9 mouse cellular contexts compared by ENCODE assay signal in genomic region chr7:83886366-83887129, GRCm38 (mm10). TPM values are rescaled to one million over a fixed set of nuclear protein-coding genes. Genes with fewer than 3 reads are reported as not detected.
DNase-seq lines count a peak whose midpoint lies in the region; ATAC-seq and TF ChIP-seq lines count a peak whose summit lies in the region.
"Had no signal": no experiment of that assay in that cellular context is flagged by ENCODE, and none has a peak within 500 bp of the region (broad histone marks: within the 10 kb centered on the region; RNA-seq: fewer than 3 reads in every experiment).

No protein-coding gene starts in this region.

- WGBS in intestine, embryonic 16.5 days = 95% methylated on average over 6 of the region's 6 CpGs
- 91% methylated on average over 6 of the region's 6 CpGs for WGBS in intestine, embryonic 15.5 days
- 85% methylated on average over 6 of the region's 6 CpGs for WGBS in liver, postnatal 0 days (ENCODE audit: insufficient replicate concordance)

- H3K9ac ChIP-seq in intestine, embryonic 16.5 days (ENCODE audit: low read depth, low read length) = no peak overlapping the region
- H3K9ac ChIP-seq in intestine, embryonic 15.5 days = no peak overlapping the region
- H3K9ac ChIP-seq in liver, postnatal 0 days (replicated peaks) = no peak overlapping the region
- H3K9ac ChIP-seq: limb, embryonic 13.5 days had no signal

- ATAC-seq in intestine, embryonic 16.5 days = no peak
- ATAC-seq in intestine, embryonic 15.5 days = no peak
- ATAC-seq in liver, postnatal 0 days = no peak

- H3K4me2 ChIP-seq in intestine, embryonic 16.5 days (ENCODE audit: low read depth, low read length) = no peak overlapping the region
- no peak overlapping the region for H3K4me2 ChIP-seq in intestine, embryonic 15.5 days (replicated peaks)
- H3K4me2 ChIP-seq in liver, postnatal 0 days (ENCODE audit: low read depth, low read length) = peak overlapping the region; percentile 97; the same call in 1 of the 2 replicates
- H3K4me2 ChIP-seq: limb, embryonic 13.5 days had no signal

- peaks cover 25% of the 10 kb centered on the region for H3K4me1 ChIP-seq in intestine, embryonic 16.5 days (ENCODE audit: control insufficient read depth, insufficient read depth, low read length)
- peaks cover 12% of the 10 kb centered on the region for H3K4me1 ChIP-seq in intestine, embryonic 15.5 days (replicated peaks)
- H3K4me1 ChIP-seq in liver, postnatal 0 days (ENCODE audit: insufficient read depth) = peaks cover 46% of the 10 kb centered on the region

- no peak for TF ChIP-seq EP300 in liver, postnatal 0 days (IDR thresholded peaks at IDR 0.05; ENCODE audit: low read depth)

- H3K27me3 ChIP-seq in intestine, embryonic 16.5 days (replicated peaks; ENCODE audit: control insufficient read depth, insufficient read depth, low read length) = no peaks in the 10 kb centered on the region
- H3K27me3 ChIP-seq in intestine, embryonic 15.5 days (replicated peaks) = no peaks in the 10 kb centered on the region
- H3K27me3 ChIP-seq in liver, postnatal 0 days (ENCODE audit: insufficient read depth, low read length) = no peaks in the 10 kb centered on the region
- H3K27me3 ChIP-seq: limb, embryonic 13.5 days had no signal

- H3K36me3 ChIP-seq in intestine, embryonic 16.5 days (ENCODE audit: control insufficient read depth, insufficient read depth, low read length) = no peaks in the 10 kb centered on the region
- H3K36me3 ChIP-seq in intestine, embryonic 15.5 days = peaks cover 5% of the 10 kb centered on the region; the same call in 1 of the 2 replicates
- peaks cover 9% of the 10 kb centered on the region for H3K36me3 ChIP-seq in liver, postnatal 0 days (replicated peaks; ENCODE audit: insufficient read depth, low read length)

- peak; percentile 59 for DNase-seq in ES-CJ7 (ENCODE audit: low read depth, low spot score)
- peak; percentile 56 for DNase-seq in c-Kit-negative CD71-positive TER-119-positive erythroid progenitor cells, embryonic 14.5 days (ENCODE audit: low read depth, low spot score)
- no peak for DNase-seq in liver, postnatal 0 days
- DNase-seq in urinary bladder, postnatal 14 days (ENCODE audit: low spot score) = no peak
- DNase-seq in testis, postnatal 14 days (ENCODE audit: low spot score) = no peak
- DNase-seq in left cerebral cortex, adult 9 months (ENCODE audit: low spot score in 2 of 2) = no peak

- H3K9me3 ChIP-seq in intestine, embryonic 16.5 days (ENCODE audit: control insufficient read depth, low read length) = peaks cover 3% of the 10 kb centered on the region; the same call in 1 of the 2 replicates
- H3K9me3 ChIP-seq in intestine, embryonic 15.5 days = no peaks in the 10 kb centered on the region
- no peaks in the 10 kb centered on the region for H3K9me3 ChIP-seq in liver, postnatal 0 days (ENCODE audit: low read length)
- H3K9me3 ChIP-seq: limb, embryonic 13.5 days had no signal

- TF ChIP-seq CTCF in liver, postnatal 0 days (IDR thresholded peaks at IDR 0.05; ENCODE audit: low read depth) = peak; percentile 85

- H3K27ac ChIP-seq in intestine, embryonic 16.5 days (ENCODE audit: low read length) = peak overlapping the region; percentile 67
- no peak overlapping the region for H3K27ac ChIP-seq in intestine, embryonic 15.5 days
- peak overlapping the region; percentile 96 for H3K27ac ChIP-seq in liver, postnatal 0 days (ENCODE audit: low read depth)

- no peak overlapping the region for H3K4me3 ChIP-seq in intestine, embryonic 16.5 days (ENCODE audit: low read length)
- no peak overlapping the region for H3K4me3 ChIP-seq in intestine, embryonic 15.5 days (replicated peaks)
- no peak overlapping the region for H3K4me3 ChIP-seq in liver, postnatal 0 days (ENCODE audit: low read depth, low read length)
- H3K4me3 ChIP-seq: limb, embryonic 13.5 days had no signal

RNA-seq across cellular contexts. Expression of gene Mesd, which starts 2.3 kb away (rescaled TPM):
- 73.1 and 83.0 TPM in 2 replicates for polyA plus RNA-seq in intestine, embryonic 16.5 days (2015; fragmentation: Nextera tagmentation; extraction: Ambion mirVana)
- 91.2 and 108 TPM in 2 replicates for polyA plus RNA-seq in intestine, embryonic 15.5 days (2015; fragmentation: Nextera tagmentation; extraction: Ambion mirVana)
- polyA plus RNA-seq in liver, postnatal 0 days (2015; fragmentation: Nextera tagmentation; extraction: Ambion mirVana) = 35.8 and 39.6 TPM in 2 replicates

RNA-seq across cellular contexts. Expression of gene Tlnrd1, which starts 2.4 kb away (rescaled TPM):
- 5.8 and 7.0 TPM in 2 replicates for polyA plus RNA-seq in intestine, embryonic 16.5 days (2015; fragmentation: Nextera tagmentation; extraction: Ambion mirVana)
- polyA plus RNA-seq in intestine, embryonic 15.5 days (2015; fragmentation: Nextera tagmentation; extraction: Ambion mirVana) = 13.6 and 13.7 TPM in 2 replicates
- polyA plus RNA-seq in liver, postnatal 0 days (2015; fragmentation: Nextera tagmentation; extraction: Ambion mirVana) = 6.0 and 7.7 TPM in 2 replicates

Comparison
In these comparisons a context has a peak if more than half of its experiments do, and no peak if none do; other contexts are left out.
1. DNase-seq: peak in ES-CJ7 (single experiment) and c-Kit-negative CD71-positive TER-119-positive erythroid progenitor cells, embryonic 14.5 days (single experiment); none in liver, postnatal 0 days (single experiment), urinary bladder, postnatal 14 days (single experiment), testis, postnatal 14 days (single experiment) and left cerebral cortex, adult 9 months (0 of 2).